Mouse (Mus musculus): ENCODE data around the gene Mybpc2. TPM values are rescaled to one million over a fixed set of nuclear protein-coding genes. Genes with fewer than 3 reads are reported as not detected.

The Mybpc2 gene
- total and polyA plus RNA-seq, 3 experiments: 0.05 TPM; not detected in 2

DNA sequence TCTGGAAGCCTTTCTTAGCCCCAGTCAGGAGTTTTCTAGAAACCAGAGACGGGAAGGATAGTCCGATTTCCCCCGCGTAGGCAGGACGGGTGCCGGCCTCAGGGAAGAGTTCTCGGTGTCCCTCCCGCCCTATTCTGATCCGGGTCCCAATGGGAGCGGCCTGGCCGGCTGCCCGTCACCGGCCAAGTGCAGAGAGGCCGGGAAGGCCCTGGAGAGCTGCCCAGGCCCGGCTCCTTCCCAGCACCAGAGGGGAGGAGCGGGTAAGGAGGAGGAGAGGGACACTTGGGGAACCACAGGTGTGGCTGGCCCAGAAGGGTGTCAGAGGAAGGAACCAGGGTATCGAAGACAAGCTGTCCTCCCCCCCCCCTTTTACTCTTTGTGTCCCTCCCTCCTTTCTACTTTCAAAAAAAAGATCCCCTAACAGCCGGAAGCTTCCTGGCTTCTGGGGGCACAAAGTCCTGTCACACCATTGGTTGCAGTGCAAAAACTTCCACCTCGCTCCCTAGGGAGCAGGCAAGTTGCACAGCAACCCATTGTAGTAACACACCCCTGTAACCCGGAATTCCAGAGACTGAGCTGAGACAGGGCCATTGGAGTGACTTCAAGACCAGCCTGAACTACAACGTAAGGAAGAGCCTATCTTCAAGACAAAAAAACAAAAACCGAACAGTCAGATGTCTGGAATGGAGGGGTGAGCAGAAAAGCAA lies 823 bp upstream of the Mybpc2 start:
- Histone ChIP-seq H3K36me3 (replicated peaks) (no peaks in the 10 kb centered on the region), H3K4me1 (ENCODE audit: insufficient read depth, low read depth, low read length) (peaks cover 18% of the 10 kb centered on the region), H3K9me3 (replicated peaks) (no peaks in the 10 kb centered on the region), H3K27me3 (ENCODE audit: insufficient read depth, low read length) (peaks cover 79% of the 10 kb centered on the region), H3K4me3 (ENCODE audit: low read depth, low read length) (no peak overlapping the region)
- TF ChIP-seq TAL1 (conservative IDR thresholded peaks at IDR 0.05; ENCODE audit: low read depth, low read length) (no peak), CTCF (IDR thresholded peaks at IDR 0.05; ENCODE audit: low read depth, low read length) (no peak), POLR2AphosphoS5 (IDR thresholded peaks at IDR 0.05; ENCODE audit: insufficient replicate concordance, low read depth, low read length) (no peak), GATA2 (IDR thresholded peaks at IDR 0.05; ENCODE audit: borderline replicate concordance, low read depth, low read length) (no peak), GATA1 (IDR thresholded peaks at IDR 0.05; ENCODE audit: borderline replicate concordance, low read length) (no peak)
- no peak for ATAC-seq (ENCODE audit: extremely low read depth, insufficient number of reproducible peaks, low FRiP score, poor library complexity, severe bottlenecking)
- no peak for DNase-seq (ENCODE audit: low spot score)

GRCm38 (mm10) chr7:44523056-44523455 lies 1.4 kb downstream of the Mybpc2 start:
- DNase-seq (ENCODE audit: low spot score) (no peak), ATAC-seq (ENCODE audit: extremely low read depth, insufficient number of reproducible peaks, low FRiP score, poor library complexity, severe bottlenecking) (no peak)
- Histone ChIP-seq H3K27me3 (ENCODE audit: insufficient read depth, low read length) (peaks cover 67% of the 10 kb centered on the region), H3K36me3 (replicated peaks) (no peaks in the 10 kb centered on the region), H3K9me3 (replicated peaks) (no peaks in the 10 kb centered on the region), H3K4me3 (ENCODE audit: low read depth, low read length) (no peak overlapping the region), H3K4me1 (ENCODE audit: insufficient read depth, low read depth, low read length) (peaks cover 14% of the 10 kb centered on the region)
- no peak for TF ChIP-seq CTCF (IDR thresholded peaks at IDR 0.05; ENCODE audit: low read depth, low read length)
- no peak for TF ChIP-seq POLR2AphosphoS5 (IDR thresholded peaks at IDR 0.05; ENCODE audit: insufficient replicate concordance, low read depth, low read length)
- no peak for TF ChIP-seq TAL1 (conservative IDR thresholded peaks at IDR 0.05; ENCODE audit: low read depth, low read length)
- no peak for TF ChIP-seq GATA1 (IDR thresholded peaks at IDR 0.05; ENCODE audit: borderline replicate concordance, low read length)
- no peak for TF ChIP-seq GATA2 (IDR thresholded peaks at IDR 0.05; ENCODE audit: borderline replicate concordance, low read depth, low read length)

- no peak for DNase-seq (ENCODE audit: low spot score)
- no peaks in the 10 kb centered on the region for H3K36me3 ChIP-seq (replicated peaks)
- H3K9me3 ChIP-seq (replicated peaks): no peaks in the 10 kb centered on the region
- ATAC-seq (ENCODE audit: extremely low read depth, insufficient number of reproducible peaks, low FRiP score, poor library complexity, severe bottlenecking): no peak
- H3K4me1 ChIP-seq (ENCODE audit: insufficient read depth, low read depth, low read length): peaks cover 7% of the 10 kb centered on the region; the same call in 1 of the 2 replicates
- peaks cover 58% of the 10 kb centered on the region for H3K27me3 ChIP-seq (ENCODE audit: insufficient read depth, low read length)
- TF ChIP-seq GATA1 (IDR thresholded peaks at IDR 0.05; ENCODE audit: borderline replicate concordance, low read length): no peak
- no peak for TF ChIP-seq TAL1 (conservative IDR thresholded peaks at IDR 0.05; ENCODE audit: low read depth, low read length)
- no peak for TF ChIP-seq GATA2 (IDR thresholded peaks at IDR 0.05; ENCODE audit: borderline replicate concordance, low read depth, low read length)
- no peak for TF ChIP-seq CTCF (IDR thresholded peaks at IDR 0.05; ENCODE audit: low read depth, low read length)
- TF ChIP-seq POLR2AphosphoS5 (IDR thresholded peaks at IDR 0.05; ENCODE audit: insufficient replicate concordance, low read depth, low read length): no peak
- no peak overlapping the region for H3K4me3 ChIP-seq (ENCODE audit: low read depth, low read length)
These were observed 2.7 kb downstream of the Mybpc2 start for GRCm38 (mm10) chr7:44521710-44522109.

- H3K36me3 ChIP-seq (replicated peaks): no peaks in the 10 kb centered on the region
- no peak for DNase-seq (ENCODE audit: low spot score)
- H3K27me3 ChIP-seq (ENCODE audit: insufficient read depth, low read length): peaks cover 57% of the 10 kb centered on the region
- no peak overlapping the region for H3K4me3 ChIP-seq (ENCODE audit: low read depth, low read length)
- no peaks in the 10 kb centered on the region for H3K9me3 ChIP-seq (replicated peaks)
- no peak for TF ChIP-seq GATA2 (IDR thresholded peaks at IDR 0.05; ENCODE audit: borderline replicate concordance, low read depth, low read length)
- no peak for TF ChIP-seq TAL1 (conservative IDR thresholded peaks at IDR 0.05; ENCODE audit: low read depth, low read length)
- no peak for TF ChIP-seq GATA1 (IDR thresholded peaks at IDR 0.05; ENCODE audit: borderline replicate concordance, low read length)
- TF ChIP-seq CTCF (IDR thresholded peaks at IDR 0.05; ENCODE audit: low read depth, low read length): no peak
- TF ChIP-seq POLR2AphosphoS5 (IDR thresholded peaks at IDR 0.05; ENCODE audit: insufficient replicate concordance, low read depth, low read length): no peak
- H3K4me1 ChIP-seq (ENCODE audit: insufficient read depth, low read depth, low read length): peaks cover 7% of the 10 kb centered on the region; the same call in 1 of the 2 replicates
- ATAC-seq (ENCODE audit: extremely low read depth, insufficient number of reproducible peaks, low FRiP score, poor library complexity, severe bottlenecking): no peak
These were observed 3.5 kb downstream of the Mybpc2 start for GRCm38 (mm10) chr7:44520990-44521389.

DNA sequence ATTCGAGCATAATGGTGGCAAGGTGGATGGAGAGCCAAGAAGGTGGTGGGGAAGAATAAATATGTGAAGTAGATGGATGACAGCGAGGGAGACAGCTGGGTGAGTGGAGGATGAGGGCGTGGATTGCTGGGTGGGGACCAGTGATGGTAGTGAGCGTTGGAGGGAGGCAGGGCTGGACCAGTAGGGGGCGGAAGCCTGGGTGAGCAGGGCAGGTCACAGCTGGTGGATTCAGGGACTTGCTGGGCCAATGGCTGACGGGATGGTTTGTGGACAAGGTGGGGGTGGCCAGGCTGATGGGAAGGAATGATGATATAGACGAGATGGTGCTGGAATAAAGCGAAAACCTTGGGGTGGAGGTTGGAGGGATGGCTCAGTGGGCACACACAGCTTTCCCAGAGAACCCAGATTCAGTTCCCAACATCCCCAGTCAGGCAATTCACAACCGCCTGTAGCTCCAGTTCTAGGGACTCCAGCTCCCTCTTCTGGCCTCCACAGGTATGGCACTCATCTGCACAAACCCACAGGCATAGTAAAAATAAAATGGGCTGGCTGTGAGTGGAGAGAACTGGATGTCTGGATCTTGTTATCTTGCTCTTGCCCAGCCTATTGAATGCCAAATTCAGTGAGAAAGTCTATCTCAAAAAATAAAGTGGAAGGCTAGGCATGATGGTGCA lies 5.1 kb downstream of the Mybpc2 start:
- Histone ChIP-seq H3K4me1 (ENCODE audit: insufficient read depth, low read depth, low read length) (peaks cover 7% of the 10 kb centered on the region; the same call in 1 of the 2 replicates), H3K27me3 (ENCODE audit: insufficient read depth, low read length) (peaks cover 47% of the 10 kb centered on the region), H3K4me3 (ENCODE audit: low read depth, low read length) (no peak overlapping the region), H3K9me3 (replicated peaks) (no peaks in the 10 kb centered on the region), H3K36me3 (replicated peaks) (no peaks in the 10 kb centered on the region)
- ATAC-seq (ENCODE audit: extremely low read depth, insufficient number of reproducible peaks, low FRiP score, poor library complexity, severe bottlenecking) (no peak), DNase-seq (ENCODE audit: low spot score) (no peak)
- TF ChIP-seq POLR2AphosphoS5 (IDR thresholded peaks at IDR 0.05; ENCODE audit: insufficient replicate concordance, low read depth, low read length): no peak
- no peak for TF ChIP-seq GATA1 (IDR thresholded peaks at IDR 0.05; ENCODE audit: borderline replicate concordance, low read length)
- TF ChIP-seq TAL1 (conservative IDR thresholded peaks at IDR 0.05; ENCODE audit: low read depth, low read length): no peak
- TF ChIP-seq CTCF (IDR thresholded peaks at IDR 0.05; ENCODE audit: low read depth, low read length): no peak

DNA sequence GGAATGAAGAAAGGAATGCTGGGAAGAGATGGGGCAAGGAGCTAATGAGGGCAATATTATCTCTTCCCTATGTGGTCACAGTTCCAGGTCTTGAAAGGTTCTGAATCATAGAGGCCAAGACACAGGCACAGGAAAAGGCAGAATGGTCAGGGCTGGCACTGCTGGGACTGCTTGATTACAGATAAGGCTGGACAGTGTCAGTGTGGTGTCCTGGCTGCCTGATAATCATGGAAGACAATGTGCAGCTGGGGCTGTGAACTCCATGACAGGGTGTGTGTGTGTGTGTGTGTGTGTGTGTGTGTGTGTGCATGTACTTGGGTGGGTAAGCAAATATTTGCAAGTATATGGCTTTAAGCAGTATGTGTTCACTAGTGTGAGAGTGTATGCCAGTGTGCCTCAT lies 17.0 kb downstream of the Mybpc2 start:
- peaks cover 46% of the 10 kb centered on the region; the same call in 1 of the 2 replicates for H3K27me3 ChIP-seq (ENCODE audit: insufficient read depth, low read length)
- H3K4me3 ChIP-seq (ENCODE audit: low read depth, low read length): no peak overlapping the region
- no peaks in the 10 kb centered on the region; the same call in none of the 2 replicates for H3K4me1 ChIP-seq (ENCODE audit: insufficient read depth, low read depth, low read length)
- ATAC-seq (ENCODE audit: extremely low read depth, insufficient number of reproducible peaks, low FRiP score, poor library complexity, severe bottlenecking): no peak
- no peak for DNase-seq (ENCODE audit: low spot score)
- H3K9me3 ChIP-seq (replicated peaks): peaks cover 3% of the 10 kb centered on the region
- no peak for TF ChIP-seq GATA2 (IDR thresholded peaks at IDR 0.05; ENCODE audit: borderline replicate concordance, low read depth, low read length)
- no peak for TF ChIP-seq TAL1 (conservative IDR thresholded peaks at IDR 0.05; ENCODE audit: low read depth, low read length)
- no peak for TF ChIP-seq POLR2AphosphoS5 (IDR thresholded peaks at IDR 0.05; ENCODE audit: insufficient replicate concordance, low read depth, low read length)
- TF ChIP-seq CTCF (IDR thresholded peaks at IDR 0.05; ENCODE audit: low read depth, low read length): no peak
- no peak for TF ChIP-seq GATA1 (IDR thresholded peaks at IDR 0.05; ENCODE audit: borderline replicate concordance, low read length)
- H3K36me3 ChIP-seq (replicated peaks): no peaks in the 10 kb centered on the region

Data from G1E (cell line).